Mouse (Mus musculus) hindbrain, embryonic 12.5 days (tissue): Measurements from ENCODE around the gene Hmgb4. TPM values are rescaled to one million over a fixed set of nuclear protein-coding genes. Genes with fewer than 3 reads are reported as not detected.

Experiments used
- ATAC-seq: fragments of 200-750 bp; cut with Nextera tagmentation; 2 replicates; pipeline ENCODE4 v1.8.0; 2017; ENCODE audit warnings: moderate TSS enrichment; ENCODE audit not compliant: low FRiP score
- H3K27ac ChIP-seq: fragments of 300-500 bp; sonication (generic); 2 replicates; pipeline ENCODE4 v1.5.1; 2016; ENCODE audit warnings: mild to moderate bottlenecking
- H3K27me3 ChIP-seq: fragments of 300-500 bp; sonication (generic); 2 replicates; pipeline ENCODE4 v1.6.1; 2016; ENCODE audit warnings: mild to moderate bottlenecking
- H3K36me3 ChIP-seq: fragments of 300-500 bp; sonication (generic); 2 replicates; pipeline ENCODE4 v1.6.1; 2016; ENCODE audit warnings: mild to moderate bottlenecking
- H3K4me1 ChIP-seq: fragments of 300-500 bp; sonication (generic); 2 replicates; pipeline ENCODE4 v1.6.1; 2016
- H3K4me2 ChIP-seq: fragments of 300-500 bp; sonication (generic); replicated peaks from 2 replicates; pipeline ENCODE4 v1.6.1; 2016; ENCODE audit warnings: mild to moderate bottlenecking
- H3K4me3 ChIP-seq: fragments of 300-500 bp; sonication (generic); 2 replicates; pipeline ENCODE4 v1.5.1; 2016; ENCODE audit warnings: mild to moderate bottlenecking
- H3K9ac ChIP-seq: fragments of 300-500 bp; sonication (generic); 2 replicates; pipeline ENCODE4 v1.6.1; 2016; ENCODE audit warnings: mild to moderate bottlenecking, moderate library complexity
- H3K9me3 ChIP-seq: fragments of 300-500 bp; sonication (generic); replicated peaks from 2 replicates; pipeline ENCODE4 v1.6.1; 2016; ENCODE audit warnings: mild to moderate bottlenecking
- whole genome bisulfite sequencing: fragments of 180-500 bp; shearing (Covaris S2); methylation state at CpG from one replicate; pipeline ENCODE4 v1.1.7; 2016; 5-methylcytosine and 5-hydroxymethylcytosine counted together
- polyA plus RNA-seq: library from polyadenylated mRNA; unstranded; fragments of >200 nt; fragmentation: Nextera tagmentation; extraction: Ambion mirVana; gene quantifications from 2 replicates; pipeline ENCODE4 v1.2.1, GENCODE M21; 2016

Gene Hmgb4
- polyA plus RNA-seq, 1 experiment from 2014 or later: not detected

GRCm38 (mm10) chr4:128264491-128264890 is 3.7 kb upstream of the Hmgb4 start:
- 89% methylated on average over 5 of the region's 5 CpGs for WGBS
- ATAC-seq: no peak
- no peaks in the 10 kb centered on the region for H3K36me3 ChIP-seq

GRCm38 (mm10) chr4:128259211-128259610 is 1.5 kb downstream of the Hmgb4 start:
- no peak overlapping the region for H3K4me2 ChIP-seq
- 89% methylated on average over 5 of the region's 5 CpGs for WGBS
- H3K4me3 ChIP-seq: no peak overlapping the region
- no peaks in the 10 kb centered on the region for H3K27me3 ChIP-seq
- no peaks in the 10 kb centered on the region for H3K36me3 ChIP-seq
- ATAC-seq: no peak
- no peak overlapping the region for H3K27ac ChIP-seq
- H3K9ac ChIP-seq: no peak overlapping the region
- H3K9me3 ChIP-seq: no peaks in the 10 kb centered on the region
- no peaks in the 10 kb centered on the region for H3K4me1 ChIP-seq

More at GRCm38 (mm10) chr4:128264491-128264890, 3.7 kb upstream of the Hmgb4 start:
- no peak overlapping the region for H3K4me2 ChIP-seq
- H3K9ac ChIP-seq: no peak overlapping the region
- no peak overlapping the region for H3K4me3 ChIP-seq
- no peaks in the 10 kb centered on the region for H3K27me3 ChIP-seq
- H3K4me1 ChIP-seq: no peaks in the 10 kb centered on the region
- H3K9me3 ChIP-seq: no peaks in the 10 kb centered on the region
- no peak overlapping the region for H3K27ac ChIP-seq

DNA sequence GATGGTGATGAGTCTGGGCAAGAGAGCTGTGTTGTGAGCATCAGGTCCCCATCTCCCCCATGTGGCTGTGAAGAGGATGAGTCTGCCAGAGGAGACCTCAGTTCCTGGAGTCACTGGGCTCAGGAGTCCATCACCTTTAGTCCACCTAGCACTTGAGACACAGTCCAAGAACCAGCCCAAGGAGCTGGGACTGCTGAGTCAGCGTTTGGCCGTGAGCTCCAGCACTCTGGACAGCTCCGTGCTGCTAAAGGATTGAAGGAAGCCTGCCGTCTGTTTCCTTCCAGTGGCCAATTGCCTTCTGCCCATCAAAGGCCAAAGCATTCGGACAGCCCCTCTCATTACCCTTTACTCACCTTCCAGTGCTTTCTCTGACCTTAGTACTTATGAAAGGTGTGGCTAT is 12.1 kb downstream of the Hmgb4 start:
- Histone ChIP-seq H3K4me2 (no peak overlapping the region), H3K4me1 (peaks cover 6% of the 10 kb centered on the region; the same call in 1 of the 2 replicates), H3K9ac (no peak overlapping the region), H3K9me3 (no peaks in the 10 kb centered on the region), H3K36me3 (no peaks in the 10 kb centered on the region), H3K27me3 (no peaks in the 10 kb centered on the region), H3K4me3 (no peak overlapping the region), H3K27ac (no peak overlapping the region)
- WGBS: 9% methylated on average over 5 of the region's 5 CpGs
- ATAC-seq: no peak

DNA sequence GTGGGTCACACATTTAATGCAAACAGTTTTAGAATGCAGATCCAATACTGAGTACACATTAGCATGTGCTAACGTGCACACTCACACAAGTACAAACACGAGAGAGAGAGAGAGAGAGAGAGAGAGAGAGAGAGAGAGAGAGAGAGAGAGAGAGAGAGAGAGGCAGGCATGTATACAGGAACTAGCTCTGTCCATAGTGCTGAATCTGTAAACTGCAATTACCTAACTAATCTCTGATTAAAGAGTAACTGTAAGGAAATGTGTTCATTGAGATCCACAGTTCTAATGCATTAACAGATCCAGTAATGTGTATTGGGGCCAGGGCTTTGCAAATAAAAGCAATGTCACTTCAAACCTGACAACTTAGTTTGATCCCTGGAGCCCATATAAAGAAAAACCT is 15.6 kb downstream of the Hmgb4 start:
- H3K4me3 ChIP-seq: no peak overlapping the region
- H3K4me2 ChIP-seq: no peak overlapping the region
- no peaks in the 10 kb centered on the region for H3K36me3 ChIP-seq
- H3K9ac ChIP-seq: no peak overlapping the region
- H3K9me3 ChIP-seq: no peaks in the 10 kb centered on the region
- WGBS: 34% methylated on average over 2 of the region's 2 CpGs
- ATAC-seq: no peak
- no peak overlapping the region for H3K27ac ChIP-seq
- no peaks in the 10 kb centered on the region for H3K27me3 ChIP-seq
- H3K4me1 ChIP-seq: peaks cover 29% of the 10 kb centered on the region

DNA sequence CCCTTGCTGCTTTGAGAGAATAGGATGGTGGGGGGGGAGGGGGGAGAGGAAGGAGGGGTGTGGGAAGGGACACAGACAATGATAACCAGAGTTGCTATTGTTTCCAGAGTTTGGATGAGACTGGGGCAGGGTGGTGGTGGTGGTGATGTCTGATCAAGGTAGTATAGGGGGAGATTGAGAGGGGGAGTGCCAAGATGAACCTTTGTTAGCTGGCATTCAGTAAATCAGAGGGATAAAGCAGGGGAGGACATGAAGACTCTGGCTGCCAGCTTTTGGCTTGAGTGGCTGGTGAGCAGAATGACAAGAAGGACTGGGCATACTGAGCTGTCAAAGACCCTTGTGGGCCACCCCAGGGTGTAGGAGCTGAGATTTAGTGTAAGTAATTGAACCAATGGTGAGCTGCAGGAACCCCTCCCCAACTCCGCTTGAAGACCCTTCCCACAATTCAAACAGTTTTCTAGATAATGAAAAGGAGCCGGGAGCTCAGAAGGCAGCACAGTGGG is 18.9 kb downstream of the Hmgb4 start:
- H3K9ac ChIP-seq: no peak overlapping the region
- no peak overlapping the region for H3K4me3 ChIP-seq
- no peaks in the 10 kb centered on the region for H3K36me3 ChIP-seq
- no peaks in the 10 kb centered on the region for H3K9me3 ChIP-seq
- H3K4me1 ChIP-seq: peaks cover 23% of the 10 kb centered on the region
- peak overlapping the region; percentile 55 for H3K27ac ChIP-seq
- 49% methylated on average over 2 of the region's 2 CpGs for WGBS
- ATAC-seq: peak; percentile 61
- no peak overlapping the region for H3K4me2 ChIP-seq
- H3K27me3 ChIP-seq: no peaks in the 10 kb centered on the region

DNA sequence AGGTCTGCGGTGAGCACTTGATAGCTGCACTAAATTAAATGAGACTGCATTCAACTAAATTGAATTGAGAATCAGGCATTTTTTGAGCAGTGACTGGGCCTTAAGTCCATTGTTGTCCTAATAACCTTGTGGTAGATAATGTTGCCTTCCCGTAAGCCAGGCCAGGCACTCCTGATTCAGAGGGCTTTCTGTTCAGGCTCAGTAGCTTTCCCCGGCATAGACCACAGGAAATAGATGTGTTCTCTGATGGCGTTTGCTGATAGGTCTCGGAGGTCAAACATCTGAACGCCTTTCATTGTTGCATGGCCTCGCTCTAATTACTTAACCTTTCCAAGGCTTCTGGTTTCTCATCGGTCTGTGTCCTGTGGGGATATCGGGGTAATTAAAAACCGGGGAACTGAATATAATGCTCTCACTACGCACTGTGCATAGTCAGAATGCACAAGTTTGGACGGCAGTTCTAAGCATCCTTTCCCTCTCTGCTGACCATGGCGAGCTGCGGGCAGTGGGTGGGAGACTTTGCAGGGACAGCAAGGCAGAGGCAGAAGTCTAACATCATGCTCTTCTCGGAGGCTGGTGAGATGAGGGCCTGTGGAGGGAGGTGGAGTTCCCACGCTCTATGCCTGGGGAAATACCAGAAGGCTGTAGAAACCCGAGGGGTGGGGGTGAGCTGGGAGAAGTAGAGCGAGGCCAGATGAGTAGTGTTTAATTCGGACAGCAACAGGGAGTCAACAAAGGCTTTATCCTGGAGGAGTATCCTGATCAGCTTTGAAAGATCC is 19.5 kb downstream of the Hmgb4 start:
- Histone ChIP-seq H3K9me3 (no peaks in the 10 kb centered on the region), H3K9ac (no peak overlapping the region), H3K4me2 (0 out of 2 replicates have a peak overlapping the region, but pooled peaks have one; percentile 13), H3K4me3 (no peak overlapping the region), H3K36me3 (no peaks in the 10 kb centered on the region), H3K27me3 (no peaks in the 10 kb centered on the region), H3K4me1 (peaks cover 23% of the 10 kb centered on the region), H3K27ac (peak overlapping the region; percentile 55)
- ATAC-seq: peak; percentile 63
- 17% methylated on average over 19 of the region's 19 CpGs for WGBS

DNA sequence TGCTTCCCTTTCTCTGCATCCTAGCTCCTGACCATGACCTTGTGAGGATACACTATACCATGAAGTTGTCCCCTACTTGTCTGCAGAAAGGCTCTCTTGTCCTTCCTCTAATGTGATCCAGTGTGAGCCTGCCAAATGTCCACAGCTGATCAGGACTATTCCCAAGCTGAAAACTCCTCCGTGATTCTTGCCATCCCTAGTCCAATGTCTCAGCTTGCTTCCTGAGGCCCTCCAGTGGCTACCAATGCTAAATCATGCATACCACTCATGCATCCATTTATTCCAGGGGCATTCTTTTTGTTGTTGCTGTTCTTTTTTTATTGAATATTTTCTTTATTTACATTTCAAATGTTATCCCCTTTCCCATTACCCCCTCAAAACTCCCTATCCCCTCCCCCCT is 21.6 kb downstream of the Hmgb4 start:
- Histone ChIP-seq H3K9ac (no peak overlapping the region), H3K27me3 (no peaks in the 10 kb centered on the region), H3K27ac (no peak overlapping the region), H3K4me3 (no peak overlapping the region), H3K36me3 (no peaks in the 10 kb centered on the region), H3K9me3 (no peaks in the 10 kb centered on the region), H3K4me2 (no peak overlapping the region), H3K4me1 (peaks cover 23% of the 10 kb centered on the region)
- ATAC-seq: no peak
- WGBS: 49% methylated on average over 1 of the region's 1 CpGs

- H3K4me3 ChIP-seq: no peak overlapping the region
- no peaks in the 10 kb centered on the region for H3K36me3 ChIP-seq
- ATAC-seq: no peak
- H3K4me2 ChIP-seq: no peak overlapping the region
- peaks cover 5% of the 10 kb centered on the region for H3K4me1 ChIP-seq
- 88% methylated on average over 13 of the region's 13 CpGs for WGBS
- H3K9me3 ChIP-seq: no peaks in the 10 kb centered on the region
- H3K27ac ChIP-seq: no peak overlapping the region
- H3K27me3 ChIP-seq: no peaks in the 10 kb centered on the region
- no peak overlapping the region for H3K9ac ChIP-seq
Observed at GRCm38 (mm10) chr4:128233458-128233857, 27.3 kb downstream of the Hmgb4 start.

- no peak overlapping the region for H3K4me3 ChIP-seq
- H3K36me3 ChIP-seq: no peaks in the 10 kb centered on the region
- H3K9me3 ChIP-seq: no peaks in the 10 kb centered on the region
- 33% methylated on average over 13 of the region's 13 CpGs for WGBS
- ATAC-seq: peak; percentile 71
- H3K4me1 ChIP-seq: peaks cover 26% of the 10 kb centered on the region
- H3K4me2 ChIP-seq: no peak overlapping the region
- no peak overlapping the region for H3K9ac ChIP-seq
- no peaks in the 10 kb centered on the region for H3K27me3 ChIP-seq
- H3K27ac ChIP-seq: peak overlapping the region; percentile 31; the same call in 1 of the 2 replicates
Observed at GRCm38 (mm10) chr4:128227377-128228316, 33.1 kb downstream of the Hmgb4 start.

- Histone ChIP-seq H3K4me1 (peaks cover 26% of the 10 kb centered on the region), H3K27ac (no peak overlapping the region), H3K9ac (no peak overlapping the region), H3K36me3 (no peaks in the 10 kb centered on the region), H3K4me3 (no peak overlapping the region), H3K27me3 (peaks cover 2% of the 10 kb centered on the region; the same call in 1 of the 2 replicates), H3K9me3 (no peaks in the 10 kb centered on the region), H3K4me2 (no peak overlapping the region)
- ATAC-seq: no peak
- 56% methylated on average over 6 of the region's 6 CpGs for WGBS
Observed at GRCm38 (mm10) chr4:128224453-128224852, 36.3 kb downstream of the Hmgb4 start.

DNA sequence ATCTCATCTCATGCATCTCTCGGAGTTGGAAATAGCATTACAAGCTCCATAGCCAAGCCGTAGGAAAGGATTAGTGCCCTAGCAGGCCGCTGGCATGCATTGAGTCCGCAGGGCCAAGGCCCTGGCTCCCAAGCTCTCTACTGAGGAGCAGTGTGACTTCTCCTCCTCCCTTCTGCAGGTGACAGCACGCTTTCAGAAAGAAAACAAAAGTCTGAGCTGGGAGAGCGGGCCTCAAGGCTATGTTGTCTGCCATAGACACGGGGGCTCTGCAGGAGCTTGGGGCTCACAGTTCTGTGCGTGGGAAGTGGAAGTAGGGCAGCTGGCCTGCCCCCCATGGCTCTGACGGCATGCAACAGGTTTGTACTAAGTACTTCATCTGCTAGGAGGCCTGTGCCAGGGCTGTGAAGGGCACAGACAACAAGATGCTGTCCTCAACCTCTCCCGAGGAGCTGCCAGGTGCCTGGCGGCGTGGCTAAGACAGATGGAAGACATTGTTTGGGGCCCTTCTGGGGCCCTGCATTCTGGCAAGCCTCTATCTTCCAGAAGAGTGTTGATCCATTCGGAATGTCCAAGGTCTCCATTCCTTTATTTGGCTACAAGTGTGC is 42.7 kb downstream of the Hmgb4 start:
- 68% methylated on average over 13 of the region's 13 CpGs for WGBS
- Histone ChIP-seq H3K27ac (no peak overlapping the region), H3K4me2 (no peak overlapping the region), H3K4me3 (no peak overlapping the region), H3K9ac (no peak overlapping the region), H3K9me3 (no peaks in the 10 kb centered on the region), H3K36me3 (no peaks in the 10 kb centered on the region), H3K27me3 (peaks cover 2% of the 10 kb centered on the region; the same call in 1 of the 2 replicates), H3K4me1 (0 out of 2 replicates have a peak, but pooled peaks cover 2% of the 10 kb centered on the region)
- ATAC-seq: no peak
